Mouse (Mus musculus) E14TG2a.4 (cell line): ENCODE measurements at regions not wholly inside any gene's neighbourhood (a gene's known extent, or its start where the extent isn't known, plus 50 kb on each side); places are given as distances from the start of the nearest gene placed in this dataset.

Source experiments
- CTCF ChIP-seq: conservative IDR thresholded peaks from 2 replicates; pipeline ENCODE4 v1.5.1; 2014; ENCODE audit warnings: low read length
- POU5F1 ChIP-seq: IDR thresholded peaks from 2 replicates; pipeline ENCODE4 v1.6.1; 2014; ENCODE audit warnings: low read length, borderline replicate concordance

- TF ChIP-seq CTCF (no peak), POU5F1 (no peak)
Observed at GRCm38 (mm10) chr15:64510649-64511048, 306.8 kb upstream of the Gm21798 start.
